Mouse (Mus musculus): ENCODE results near the gene Atg14.
"Not testable (repeated sequence)": the region's sequence is repeated elsewhere in the genome, so short reads cannot be mapped to it uniquely, and the experiment has no call there.

The Atg14 gene

GRCm38 (mm10) chr14:47570549-47570948 is at the start of gene Atg14:
Atg14 (minus strand) TSS chr14:47570649.
- in situ Hi-C loops (cut with MboI, MseI), result not testable (repeated sequence)

GRCm38 (mm10) chr14:47618891-47619290 is 48.4 kb upstream of the Atg14 start:
- in situ Hi-C loops (cut with MboI, MseI), result loop anchor here in 1 of 2 experiments (10.0 kb wide), 1 partner anchor 1286 kb away; no protein-coding TSS in a partner anchor

- in situ Hi-C loops (cut with MboI, MseI), result loop anchor here in 1 of 2 experiments (10.0 kb wide), 1 partner anchor 1292 kb away; no protein-coding TSS in a partner anchor
Measured at GRCm38 (mm10) chr14:47613254-47613653, 42.8 kb upstream of the Atg14 start.

- in situ Hi-C loops (cut with MboI, MseI), result loop anchor here in 1 of 2 experiments (25.0 kb wide), 1 partner anchor 539 kb away; no protein-coding TSS in a partner anchor
Measured at GRCm38 (mm10) chr14:47597942-47598388, 27.5 kb upstream of the Atg14 start.

- in situ Hi-C loops (cut with MboI, MseI), result loop anchor here in 1 of 2 experiments (25.0 kb wide), 1 partner anchor 543 kb away; no protein-coding TSS in a partner anchor
Measured at GRCm38 (mm10) chr14:47594426-47595103, 24.1 kb upstream of the Atg14 start.

GRCm38 (mm10) chr14:47590391-47590975 is 20.0 kb upstream of the Atg14 start:
- in situ Hi-C loops (cut with MboI, MseI), result loop anchor here in 1 of 2 experiments (25.0 kb wide), 1 partner anchor 547 kb away; no protein-coding TSS in a partner anchor

GRCm38 (mm10) chr14:47589444-47589843 is 19.0 kb upstream of the Atg14 start:
- in situ Hi-C loops (cut with MboI, MseI), result loop anchor here (10.0 to 25.0 kb wide), 2 partner anchors 548 to 905 kb away; no protein-coding TSS in a partner anchor

- in situ Hi-C loops (cut with MboI, MseI), result loop anchor here (5.0 to 25.0 kb wide), 3 partner anchors 553 to 910 kb away; no protein-coding TSS in a partner anchor
Measured at GRCm38 (mm10) chr14:47584346-47584745, 13.9 kb upstream of the Atg14 start.

- in situ Hi-C loops (cut with MboI, MseI), result loop anchor here (5.0 to 25.0 kb wide), 3 partner anchors 556 to 913 kb away; no protein-coding TSS in a partner anchor
Measured at GRCm38 (mm10) chr14:47581681-47582080, 11.2 kb upstream of the Atg14 start.

GRCm38 (mm10) chr14:47581280-47581679 is 10.8 kb upstream of the Atg14 start:
- in situ Hi-C loops (cut with MboI, MseI), result loop anchor here (5.0 to 25.0 kb wide), 3 partner anchors 556 to 914 kb away; no protein-coding TSS in a partner anchor

GRCm38 (mm10) chr14:47578086-47578485 is 7.6 kb upstream of the Atg14 start:
- in situ Hi-C loops (cut with MboI, MseI), result loop anchor here in 1 of 2 experiments (25.0 kb wide), 1 partner anchor 559 kb away; no protein-coding TSS in a partner anchor

GRCm38 (mm10) chr14:47576687-47577086 is 6.2 kb upstream of the Atg14 start:
- in situ Hi-C loops (cut with MboI, MseI), result loop anchor here in 1 of 2 experiments (25.0 kb wide), 1 partner anchor 561 kb away; no protein-coding TSS in a partner anchor

GRCm38 (mm10) chr14:47574721-47575120 is 4.3 kb upstream of the Atg14 start:
- in situ Hi-C loops (cut with MboI, MseI), result loop anchor here in 1 of 2 experiments (25.0 kb wide), 1 partner anchor 563 kb away; no protein-coding TSS in a partner anchor

- in situ Hi-C loops (cut with MboI, MseI), result no loop called here
Measured at GRCm38 (mm10) chr14:47572707-47573106, 2.3 kb upstream of the Atg14 start.

- in situ Hi-C loops (cut with MboI, MseI), result loop anchor here in 1 of 2 experiments (10.0 kb wide), 1 partner anchor 753 kb away; no protein-coding TSS in a partner anchor
Measured at GRCm38 (mm10) chr14:47567962-47568652, 2.3 kb downstream of the Atg14 start.

- in situ Hi-C loops (cut with MboI, MseI), result loop anchor here in 1 of 2 experiments (10.0 kb wide), 1 partner anchor 748 kb away; no protein-coding TSS in a partner anchor
Measured at GRCm38 (mm10) chr14:47563106-47563505, 7.3 kb downstream of the Atg14 start.

GRCm38 (mm10) chr14:47562530-47562929 is 7.9 kb downstream of the Atg14 start:
- in situ Hi-C loops (cut with MboI, MseI), result loop anchor here in 1 of 2 experiments (10.0 kb wide), 1 partner anchor 748 kb away; no protein-coding TSS in a partner anchor

- in situ Hi-C loops (cut with MboI, MseI), result loop anchor here in 1 of 2 experiments (10.0 kb wide), 1 partner anchor 746 kb away; no protein-coding TSS in a partner anchor
Measured at GRCm38 (mm10) chr14:47560714-47561113, 9.7 kb downstream of the Atg14 start.

GRCm38 (mm10) chr14:47555225-47555624 is 15.2 kb downstream of the Atg14 start:
- in situ Hi-C loops (cut with MboI, MseI), result no loop called here

- in situ Hi-C loops (cut with MboI, MseI), result no loop called here
Measured at GRCm38 (mm10) chr14:47554236-47554635, 16.2 kb downstream of the Atg14 start.

- in situ Hi-C loops (cut with MboI, MseI), result no loop called here
Measured at GRCm38 (mm10) chr14:47553380-47553779, 17.1 kb downstream of the Atg14 start.
